Mouse (Mus musculus) hindbrain, embryonic 10.5 days (tissue): ENCODE measurements at regions not wholly inside any gene's neighbourhood (a gene's known extent, or its start where the extent isn't known, plus 50 kb on each side); places are given as distances from the start of the nearest gene placed in this dataset.
"Not testable (repeated sequence)": the region's sequence is repeated elsewhere in the genome, so short reads cannot be mapped to it uniquely, and the experiment has no call there.

Source experiments
- DNase-seq: peaks from one replicate; pipeline ENCODE4 v3.0.0-alpha.2; 2017; ENCODE audit warnings: low spot score
- H3K27ac ChIP-seq: fragments of 300-500 bp; sonication (generic); 2 replicates; pipeline ENCODE4 v1.5.1; 2016; ENCODE audit warnings: mild to moderate bottlenecking, moderate library complexity
- H3K27me3 ChIP-seq: fragments of 300-500 bp; sonication (generic); 2 replicates; pipeline ENCODE4 v1.6.1; 2016; ENCODE audit warnings: mild to moderate bottlenecking; ENCODE audit not compliant: poor library complexity, insufficient read depth, severe bottlenecking
- H3K36me3 ChIP-seq: fragments of 300-500 bp; sonication (generic); 2 replicates; pipeline ENCODE4 v1.6.1; 2016; ENCODE audit warnings: mild to moderate bottlenecking, moderate library complexity
- H3K4me1 ChIP-seq: fragments of 300-500 bp; sonication (generic); replicated peaks from 2 replicates; pipeline ENCODE4 v1.6.1; 2016; ENCODE audit warnings: mild to moderate bottlenecking
- H3K4me3 ChIP-seq: fragments of 300-500 bp; sonication (generic); 2 replicates; pipeline ENCODE4 v1.5.1; 2016; ENCODE audit warnings: mild to moderate bottlenecking, moderate library complexity
- H3K9me3 ChIP-seq: fragments of 300-500 bp; sonication (generic); 2 replicates; pipeline ENCODE4 v1.6.1; 2016; ENCODE audit warnings: mild to moderate bottlenecking, moderate library complexity
- WGBS: fragments of 180-500 bp; shearing (Covaris S2); methylation state at CpG from one replicate; pipeline ENCODE4 v1.1.7; 2016; 5-methylcytosine and 5-hydroxymethylcytosine counted together

DNA sequence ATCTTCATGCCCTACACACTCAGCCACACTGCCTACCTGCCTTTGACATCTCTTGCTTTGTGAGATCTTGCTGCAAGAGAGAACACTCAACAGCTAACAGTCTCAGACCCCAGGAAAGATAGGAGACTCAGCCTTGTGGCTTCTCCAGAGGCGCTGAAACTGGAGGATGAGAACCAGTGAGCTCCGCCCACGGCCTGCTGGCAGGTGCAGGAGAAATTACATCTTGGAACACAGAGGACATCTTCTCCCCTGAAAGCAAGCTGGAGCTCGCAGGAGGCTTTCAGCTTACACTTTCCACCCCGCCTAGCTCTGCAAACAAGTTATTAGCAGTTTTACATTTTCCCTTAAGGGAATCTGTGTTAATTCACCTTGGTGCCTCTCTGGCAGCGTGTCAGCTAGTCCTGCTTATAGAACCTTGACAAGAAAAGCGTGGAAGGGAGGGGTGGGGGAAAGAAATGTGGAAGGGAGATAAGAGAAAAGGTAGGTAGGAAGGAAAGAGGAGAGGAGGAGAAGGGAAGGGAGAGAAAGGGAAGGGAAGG is 185.2 kb upstream of the Kit start:
- H3K27me3 ChIP-seq, result no peaks in the 10 kb centered on the region
- no peak for DNase-seq

DNA sequence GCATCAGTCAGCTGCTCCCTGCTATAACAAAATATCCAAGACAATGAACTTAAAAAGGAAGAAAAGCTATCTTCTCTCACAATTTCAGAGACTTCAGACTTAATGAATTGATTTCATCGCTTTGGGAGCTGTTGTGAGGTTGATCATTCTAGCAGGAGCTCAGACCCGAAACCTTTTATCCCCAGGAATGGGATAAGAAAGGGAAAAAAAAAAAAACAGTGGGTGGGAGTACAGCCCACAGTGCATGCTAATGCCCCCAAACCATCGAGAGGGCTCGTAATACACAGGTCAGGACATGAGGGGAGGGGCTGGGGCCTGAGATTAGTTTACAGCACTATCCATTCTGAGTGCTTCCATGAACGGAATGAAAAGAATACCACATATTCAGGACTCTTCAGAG is 175.9 kb upstream of the Kit start:
- whole genome bisulfite sequencing, result 72% methylated on average over 5 of the region's 5 CpGs
- Histone ChIP-seq H3K36me3 (no peaks in the 10 kb centered on the region), H3K27ac (no peak overlapping the region)

More for the DNA sequence above, 185.2 kb upstream of the Kit start:
- no peak overlapping the region for H3K4me3 ChIP-seq
- peaks cover 6% of the 10 kb centered on the region for H3K4me1 ChIP-seq
- H3K27ac ChIP-seq, result no peak overlapping the region
- WGBS, result 77% methylated on average over 7 of the region's 7 CpGs
- no peaks in the 10 kb centered on the region for H3K9me3 ChIP-seq
- H3K36me3 ChIP-seq, result no peaks in the 10 kb centered on the region

DNA sequence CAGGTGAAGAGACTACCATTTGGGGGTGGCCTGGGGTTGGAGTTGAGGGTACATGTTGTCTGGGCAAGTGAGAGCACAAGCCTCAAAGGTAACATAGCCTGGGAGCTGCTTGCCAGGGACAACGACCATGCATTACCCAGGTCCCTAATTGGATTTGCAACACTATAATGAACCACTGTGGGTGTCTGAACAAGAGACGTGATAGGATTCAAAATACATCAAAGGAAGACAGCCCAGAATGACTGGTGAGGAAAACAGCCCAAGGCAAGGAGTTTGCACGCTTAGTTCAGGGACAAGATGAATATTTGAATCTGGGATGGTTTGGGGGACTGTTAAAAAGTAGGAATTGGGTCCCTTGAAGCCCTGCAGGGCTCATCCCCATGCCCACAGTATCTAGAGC is 173.0 kb upstream of the Kit start:
- DNase-seq, result no peak
- H3K36me3 ChIP-seq, result no peaks in the 10 kb centered on the region

More for the DNA sequence above, 175.9 kb upstream of the Kit start:
- DNase-seq, result no peak
- no peak overlapping the region for H3K4me3 ChIP-seq
- no peaks in the 10 kb centered on the region for H3K9me3 ChIP-seq
- no peaks in the 10 kb centered on the region; the same call in 1 of the 2 replicates for H3K27me3 ChIP-seq
- H3K4me1 ChIP-seq, result no peaks in the 10 kb centered on the region

DNA sequence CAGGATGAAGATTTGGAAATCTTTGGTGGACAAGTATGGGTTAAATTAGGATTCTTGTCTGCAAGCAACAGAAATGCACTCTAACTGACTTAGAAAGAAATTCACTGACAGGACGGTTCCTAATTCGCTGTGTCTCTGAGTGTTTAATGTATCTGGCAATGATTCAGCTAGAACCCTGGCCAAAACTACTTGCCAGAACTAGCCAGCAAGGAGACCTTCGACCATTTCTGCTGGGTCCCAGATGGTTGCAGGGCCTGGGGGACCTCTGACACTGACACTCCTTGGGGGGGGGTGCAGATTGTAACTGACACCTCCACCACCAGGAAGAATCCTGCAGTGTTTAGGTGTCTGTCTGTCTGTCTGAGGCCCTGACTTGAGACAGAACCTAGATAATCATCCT is 172.1 kb upstream of the Kit start:
- no peaks in the 10 kb centered on the region for H3K36me3 ChIP-seq

More for the DNA sequence above, 173.0 kb upstream of the Kit start:
- H3K9me3 ChIP-seq, result no peaks in the 10 kb centered on the region
- H3K4me1 ChIP-seq, result peaks cover 10% of the 10 kb centered on the region
- H3K27ac ChIP-seq, result no peak overlapping the region
- H3K4me3 ChIP-seq, result no peak overlapping the region
- 55% methylated on average over 3 of the region's 3 CpGs for WGBS
- H3K27me3 ChIP-seq, result no peaks in the 10 kb centered on the region; the same call in 1 of the 2 replicates

DNA sequence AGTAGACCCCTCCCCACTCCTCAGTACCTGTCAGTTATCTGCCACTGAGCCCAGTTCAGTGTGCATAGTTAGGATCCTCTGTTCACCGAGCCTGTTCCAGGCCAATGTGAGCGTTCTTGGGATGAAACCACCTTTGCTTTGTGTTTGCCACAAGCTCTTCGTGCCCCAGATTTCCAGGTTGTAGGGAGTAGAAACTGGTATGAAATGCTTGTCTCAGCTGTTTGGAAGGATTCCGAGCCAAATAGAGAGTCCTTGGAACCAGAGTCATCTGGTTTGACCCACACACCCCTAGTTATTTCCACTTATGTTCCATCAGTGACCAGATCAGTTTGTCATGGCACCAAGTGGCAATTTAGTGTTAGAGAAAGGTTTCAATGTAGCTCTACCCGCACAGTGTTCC is 171.2 kb upstream of the Kit start:
- no peak overlapping the region for H3K4me3 ChIP-seq
- H3K9me3 ChIP-seq, result no peaks in the 10 kb centered on the region
- no peaks in the 10 kb centered on the region; the same call in 1 of the 2 replicates for H3K27me3 ChIP-seq
- no peak for DNase-seq
- no peaks in the 10 kb centered on the region for H3K36me3 ChIP-seq
- 91% methylated on average over 5 of the region's 5 CpGs for WGBS
- peaks cover 23% of the 10 kb centered on the region for H3K4me1 ChIP-seq
- H3K27ac ChIP-seq, result no peak overlapping the region

More for the DNA sequence above, 172.1 kb upstream of the Kit start:
- H3K9me3 ChIP-seq, result no peaks in the 10 kb centered on the region
- 84% methylated on average over 3 of the region's 3 CpGs for WGBS
- peaks cover 18% of the 10 kb centered on the region for H3K4me1 ChIP-seq
- no peak overlapping the region for H3K27ac ChIP-seq
- no peak overlapping the region for H3K4me3 ChIP-seq
- H3K27me3 ChIP-seq, result no peaks in the 10 kb centered on the region; the same call in 1 of the 2 replicates
- DNase-seq, result no peak

DNA sequence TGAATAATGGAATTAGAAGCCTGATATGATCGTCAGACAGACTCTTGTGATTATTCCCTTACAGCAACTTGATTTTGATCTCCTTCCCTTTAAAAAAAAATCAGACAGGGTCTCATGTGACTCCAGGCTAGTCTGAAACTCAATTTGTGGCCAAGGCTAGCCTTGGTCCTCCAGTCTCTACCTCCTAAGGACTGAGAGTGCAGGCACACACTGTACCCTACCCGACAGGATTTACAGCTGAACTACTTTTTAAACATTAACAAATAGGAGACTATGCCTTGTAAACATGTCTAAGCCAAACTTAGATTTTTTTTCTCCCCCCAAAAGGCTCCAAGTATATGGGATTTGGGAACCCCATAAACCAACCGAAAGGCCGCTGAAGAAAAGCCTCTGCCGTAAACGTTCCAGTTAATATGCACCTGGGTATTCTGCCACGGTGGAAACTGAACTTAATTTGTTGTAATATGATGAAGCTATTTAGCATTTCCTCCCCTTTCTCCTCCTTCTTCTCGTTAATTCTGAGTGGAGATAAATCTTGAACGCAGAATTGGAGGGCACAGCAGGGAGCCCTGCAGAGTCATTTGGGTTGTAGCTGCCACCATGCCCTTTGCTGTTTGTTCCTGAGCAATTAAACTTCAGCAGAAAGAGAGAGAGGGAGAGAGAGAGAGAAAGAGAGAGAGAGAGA is 170.0 kb upstream of the Kit start:
- H3K27ac ChIP-seq, result no peak overlapping the region
- DNase-seq, result no peak
- no peaks in the 10 kb centered on the region for H3K9me3 ChIP-seq
- no peak overlapping the region for H3K4me3 ChIP-seq
- H3K27me3 ChIP-seq, result no peaks in the 10 kb centered on the region; the same call in 1 of the 2 replicates
- 69% methylated on average over 9 of the region's 9 CpGs for WGBS
- H3K4me1 ChIP-seq, result peaks cover 23% of the 10 kb centered on the region
- no peaks in the 10 kb centered on the region for H3K36me3 ChIP-seq

DNA sequence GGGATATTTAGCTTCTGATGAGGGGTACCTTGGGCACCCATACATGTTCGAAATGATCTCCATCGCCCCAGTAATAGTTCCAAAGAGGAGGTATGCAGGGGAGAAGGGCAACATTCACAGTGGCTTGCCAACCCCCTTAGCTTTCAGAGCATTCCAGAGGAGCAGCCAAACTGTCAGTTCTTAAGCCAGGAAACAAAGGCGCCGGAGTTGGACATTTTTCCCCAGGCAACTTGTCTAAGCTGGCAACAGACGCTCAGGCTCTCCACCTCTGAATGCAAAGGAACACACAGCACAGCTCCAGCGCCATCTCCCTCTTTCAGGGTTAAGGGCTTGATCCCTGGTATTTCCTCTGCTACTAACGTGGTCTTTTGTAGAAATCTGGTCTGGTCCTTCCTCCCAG is 169.2 kb upstream of the Kit start:
- H3K4me1 ChIP-seq, result peaks cover 23% of the 10 kb centered on the region
- H3K27me3 ChIP-seq, result no peaks in the 10 kb centered on the region; the same call in 1 of the 2 replicates
- no peak overlapping the region for H3K4me3 ChIP-seq
- no peaks in the 10 kb centered on the region for H3K36me3 ChIP-seq
- H3K9me3 ChIP-seq, result no peaks in the 10 kb centered on the region
- DNase-seq, result no peak
- WGBS, result 54% methylated on average over 7 of the region's 7 CpGs
- H3K27ac ChIP-seq, result peak overlapping the region; percentile 16; the same call in 1 of the 2 replicates

DNA sequence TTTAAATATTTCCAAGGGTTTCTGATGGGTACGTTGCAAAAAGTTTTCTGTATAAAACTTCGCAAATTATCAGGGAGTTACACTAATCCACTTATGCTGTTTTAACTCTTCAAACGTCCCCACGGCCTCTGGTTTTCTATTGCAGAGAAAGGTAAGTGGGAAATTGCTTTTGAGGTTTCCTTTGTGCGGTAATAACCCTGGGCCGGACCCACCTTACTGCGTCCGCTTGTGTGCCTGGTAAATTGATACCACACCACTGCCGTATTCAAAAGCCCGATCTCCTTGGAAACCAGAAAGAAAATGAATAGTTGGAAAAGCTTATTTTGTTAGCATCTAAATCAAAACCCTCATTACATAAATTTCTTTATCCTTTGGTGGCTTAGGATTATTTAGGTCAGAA is 167.0 kb upstream of the Kit start:
- 73% methylated on average over 10 of the region's 10 CpGs for WGBS
- no peak for DNase-seq
- H3K4me3 ChIP-seq, result no peak overlapping the region
- H3K27me3 ChIP-seq, result no peaks in the 10 kb centered on the region; the same call in 1 of the 2 replicates
- no peaks in the 10 kb centered on the region for H3K9me3 ChIP-seq
- H3K27ac ChIP-seq, result no peak overlapping the region
- H3K4me1 ChIP-seq, result peaks cover 23% of the 10 kb centered on the region
- H3K36me3 ChIP-seq, result no peaks in the 10 kb centered on the region

DNA sequence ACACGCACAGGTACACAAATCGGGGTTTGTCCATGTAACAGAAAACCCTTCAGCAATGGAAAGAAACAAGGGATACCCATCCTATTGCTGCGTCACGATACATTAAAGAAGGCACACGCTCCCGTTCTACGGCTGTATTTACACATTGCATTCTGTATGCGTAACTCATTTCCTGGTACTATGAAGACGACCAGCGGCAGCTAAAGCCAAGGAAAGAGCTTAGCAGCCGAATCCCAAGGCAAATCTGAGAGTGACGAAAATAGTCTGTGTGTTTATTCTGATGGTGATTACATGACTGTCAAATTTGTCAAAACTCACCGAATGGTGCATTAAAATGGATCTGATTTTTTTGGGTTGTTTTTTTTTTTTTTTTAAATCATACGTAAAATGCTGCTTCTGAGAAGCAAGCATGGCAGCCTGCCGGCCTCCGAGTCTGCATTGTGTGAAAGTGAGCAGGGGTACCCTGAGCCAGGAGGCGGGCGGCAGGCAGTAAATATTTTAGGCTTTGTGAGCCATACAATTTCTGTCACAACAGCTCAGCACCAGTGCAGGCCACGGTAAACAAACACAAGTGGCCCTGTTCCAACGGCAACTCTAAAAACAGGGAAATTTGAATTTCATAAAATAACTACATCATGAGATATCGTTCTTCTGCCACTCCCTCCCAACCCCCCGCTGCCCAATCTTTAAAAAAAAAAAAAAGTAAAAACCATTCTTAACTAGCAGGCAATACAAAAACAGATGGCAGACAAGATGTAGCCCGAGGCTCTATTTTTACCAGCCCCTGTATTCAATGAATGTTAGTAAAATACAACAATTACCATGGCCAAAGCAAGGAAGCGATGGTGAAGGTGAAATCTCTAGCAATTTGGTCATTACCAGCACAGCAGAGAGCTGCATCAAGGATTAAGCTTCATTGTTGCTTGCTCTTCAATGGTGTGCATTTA is 164.2 kb upstream of the Kit start:
- Histone ChIP-seq H3K4me3 (no peak overlapping the region), H3K4me1 (peaks cover 16% of the 10 kb centered on the region), H3K27ac (no peak overlapping the region), H3K36me3 (no peaks in the 10 kb centered on the region), H3K9me3 (no peaks in the 10 kb centered on the region), H3K27me3 (no peaks in the 10 kb centered on the region)
- 90% methylated on average over 24 of the region's 24 CpGs for WGBS
- DNase-seq, result no peak

DNA sequence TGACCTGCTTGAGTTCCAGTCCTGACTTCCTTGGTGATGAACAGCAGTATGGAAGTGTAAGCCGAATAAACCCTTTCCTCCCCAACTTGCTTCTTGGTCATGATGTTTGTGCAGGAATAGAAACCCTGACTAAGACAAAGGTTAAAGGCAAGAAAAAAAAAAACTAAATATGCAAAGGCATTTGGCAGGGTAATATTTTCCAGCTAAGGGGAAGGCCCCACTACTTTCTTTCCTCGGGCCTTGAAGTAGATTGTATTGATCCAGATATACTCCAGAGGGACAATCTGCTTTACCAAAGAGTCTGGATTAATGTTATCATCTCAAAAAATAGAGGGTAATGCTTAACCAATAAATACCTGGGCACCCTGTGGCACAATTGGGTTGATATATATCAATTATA is 155.4 kb upstream of the Kit start:
- 88% methylated on average over 2 of the region's 2 CpGs for WGBS

DNA sequence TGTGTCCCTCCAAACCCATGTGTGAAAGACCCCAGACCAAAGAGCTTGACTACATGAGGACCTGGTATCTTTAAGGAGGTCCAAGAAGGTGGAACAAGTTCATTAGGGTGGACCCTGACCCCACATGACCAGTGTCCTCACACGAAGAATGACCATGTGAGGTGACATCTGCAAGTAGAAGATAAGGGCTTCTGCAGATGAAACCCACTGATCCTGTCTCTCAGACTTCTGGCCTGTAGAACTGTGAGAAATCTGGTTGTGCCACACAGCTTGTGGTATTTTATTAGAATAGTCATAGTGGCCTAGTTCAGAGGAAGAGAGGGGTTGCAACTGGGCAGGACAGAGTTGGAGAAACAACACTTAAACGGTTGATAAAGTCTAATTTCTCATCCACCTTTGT is 141.8 kb upstream of the Kit start:
- Histone ChIP-seq H3K27me3 (no peaks in the 10 kb centered on the region), H3K4me3 (no peak overlapping the region), H3K36me3 (no peaks in the 10 kb centered on the region), H3K4me1 (peaks cover 15% of the 10 kb centered on the region), H3K9me3 (peaks cover 5% of the 10 kb centered on the region; the same call in 1 of the 2 replicates), H3K27ac (no peak overlapping the region)
- no peak for DNase-seq
- 89% methylated on average over 2 of the region's 2 CpGs for WGBS

More for the DNA sequence above, 155.4 kb upstream of the Kit start:
- DNase-seq, H3K27ac ChIP-seq, H3K9me3 ChIP-seq, H3K4me3 ChIP-seq, H3K27me3 ChIP-seq, H3K36me3 ChIP-seq, H3K4me1 ChIP-seq: not testable (repeated sequence)

DNA sequence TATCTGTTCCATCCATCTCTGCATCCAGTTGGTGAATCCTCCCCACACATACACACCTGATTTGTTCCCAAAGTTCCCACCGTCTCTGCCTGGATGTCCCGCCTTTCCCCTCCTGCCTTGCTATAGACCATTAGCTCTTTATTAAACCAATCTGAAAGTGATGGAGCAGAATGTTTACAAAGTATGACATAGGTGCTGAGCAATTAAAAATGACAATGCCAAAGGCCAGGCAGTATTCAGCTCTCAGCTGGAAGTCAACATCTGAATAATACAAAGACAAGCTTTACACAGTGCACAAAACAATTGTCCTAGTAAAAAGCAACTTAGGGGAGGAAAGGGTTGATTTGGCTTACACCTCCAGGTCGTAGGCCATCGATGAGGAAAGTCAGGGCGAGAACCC is 136.8 kb upstream of the Kit start:
- peaks cover 4% of the 10 kb centered on the region; the same call in 1 of the 2 replicates for H3K4me1 ChIP-seq
- H3K9me3 ChIP-seq, result peaks cover 8% of the 10 kb centered on the region; the same call in 1 of the 2 replicates
- H3K27me3 ChIP-seq, result no peaks in the 10 kb centered on the region
- H3K36me3 ChIP-seq, result no peaks in the 10 kb centered on the region
- no peak overlapping the region for H3K4me3 ChIP-seq
- 80% methylated on average over 5 of the region's 5 CpGs for WGBS
- DNase-seq, result no peak
- H3K27ac ChIP-seq, result no peak overlapping the region
